Mouse (Mus musculus): ENCODE measurements around the gene Olfr382. TPM values are rescaled to one million over a fixed set of nuclear protein-coding genes. Genes with fewer than 3 reads are reported as not detected.
"Not testable (repeated sequence)": the region's sequence is repeated elsewhere in the genome, so short reads cannot be mapped to it uniquely, and the experiment has no call there.

Gene Olfr382
- polyA plus RNA-seq (2012; rRNA removed), result not detected in 2 replicates

DNA sequence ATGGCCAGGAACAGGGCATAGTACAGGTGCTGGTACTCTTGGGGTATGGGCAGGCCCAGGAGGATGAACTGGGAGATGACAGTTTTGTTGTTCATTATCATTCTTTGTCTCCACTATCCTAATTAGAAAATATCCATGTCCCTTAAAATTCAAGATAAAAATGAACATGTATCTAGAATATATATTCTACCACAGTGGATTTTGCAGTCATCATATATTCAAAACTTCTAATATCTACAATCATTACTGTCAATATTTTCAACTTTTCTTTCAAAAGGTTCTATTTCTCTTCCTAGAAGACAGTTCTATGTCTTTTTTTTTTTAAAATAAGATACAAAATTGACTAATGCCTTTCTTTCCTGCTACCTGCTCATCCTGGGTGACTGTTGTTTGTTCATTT, at the start of gene Olfr382:
Olfr382 (minus strand) TSS at position 101 of the 400 bp plus-strand sequence.
- Histone ChIP-seq H3K4me3 (replicated peaks; ENCODE audit: insufficient read depth, low read depth, low read length) (no peak within 1 kb of the TSS), H3K27ac (ENCODE audit: insufficient read depth, low read length) (no peak within 1 kb of the TSS), H3K27me3 (ENCODE audit: control insufficient read depth, insufficient read depth, low read length) (no peaks in the 10 kb centered on the region), H3K4me1 (ENCODE audit: control insufficient read depth, insufficient read depth, low read length) (no peaks in the 10 kb centered on the region)
- TF ChIP-seq CTCF (IDR thresholded peaks at IDR 0.05; ENCODE audit: borderline replicate concordance, insufficient read depth, low read depth, low read length) (no peak), POLR2A (IDR thresholded peaks at IDR 0.05; ENCODE audit: borderline replicate concordance, insufficient read depth, low read length) (no peak)
- DNase-seq, result no peak

DNA sequence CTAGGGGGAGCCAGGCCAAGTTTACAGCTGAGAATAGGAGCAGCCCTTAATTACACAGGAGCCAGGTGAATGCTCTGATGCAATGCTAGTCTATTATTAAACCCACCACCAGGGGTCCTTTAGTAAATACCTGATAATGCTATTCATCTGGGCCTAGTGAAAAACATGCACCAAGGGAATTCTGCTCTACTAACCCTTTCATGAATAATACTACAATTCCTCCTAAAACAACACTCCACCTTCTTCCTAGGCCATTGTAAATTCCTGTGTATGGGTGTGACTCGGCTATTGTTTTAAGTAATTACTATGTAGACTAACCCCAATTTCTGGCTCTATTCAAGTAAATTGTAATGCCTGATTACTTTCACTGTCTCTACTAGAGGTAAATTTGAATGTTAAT, 12.0 kb upstream of the Olfr382 start:
- not testable (repeated sequence) for DNase-seq; H3K4me3 ChIP-seq (replicated peaks; ENCODE audit: insufficient read depth, low read depth, low read length); H3K27ac ChIP-seq (ENCODE audit: insufficient read depth, low read length); H3K27me3 ChIP-seq (ENCODE audit: control insufficient read depth, insufficient read depth, low read length); H3K4me1 ChIP-seq (ENCODE audit: control insufficient read depth, insufficient read depth, low read length)
- 86% methylated on average over 1 of the region's 1 CpGs for WGBS

DNA sequence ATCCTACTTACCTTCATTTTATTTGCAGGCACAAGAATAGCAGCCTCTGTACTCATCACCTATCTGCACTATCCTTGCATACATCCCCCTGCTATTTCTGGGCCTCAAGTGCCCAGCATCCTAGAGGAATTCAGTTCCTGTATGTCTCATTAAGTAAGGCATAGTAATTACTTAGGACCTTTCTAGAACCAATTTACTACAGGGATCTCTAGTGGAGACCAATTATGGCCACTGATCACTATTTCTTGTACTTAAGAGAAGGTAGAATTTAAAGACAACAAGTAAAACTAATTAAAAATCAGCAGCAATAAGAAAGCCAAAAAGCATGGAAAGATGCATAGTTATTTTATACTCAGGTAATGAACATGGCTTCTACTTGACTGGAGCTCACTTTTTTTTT, 25.5 kb downstream of the Olfr382 start, which contains the start of gene Olfr381:
Olfr381 (minus strand) TSS at position 101 of the 400 bp plus-strand sequence.
- TF ChIP-seq POLR2A (IDR thresholded peaks at IDR 0.05; ENCODE audit: borderline replicate concordance, insufficient read depth, low read length) (no peak), CTCF (IDR thresholded peaks at IDR 0.05; ENCODE audit: borderline replicate concordance, insufficient read depth, low read depth, low read length) (no peak)
- H3K4me3 ChIP-seq (replicated peaks; ENCODE audit: insufficient read depth, low read depth, low read length), result no peak within 1 kb of the TSS
- no peak for DNase-seq
- H3K27me3 ChIP-seq (ENCODE audit: control insufficient read depth, insufficient read depth, low read length), result no peaks in the 10 kb centered on the region
- H3K27ac ChIP-seq (ENCODE audit: insufficient read depth, low read length), result no peak within 1 kb of the TSS
- no peaks in the 10 kb centered on the region for H3K4me1 ChIP-seq (ENCODE audit: control insufficient read depth, insufficient read depth, low read length)

Other genes starting within 250 kb of the Olfr382 start
- gene Trpv3, start 249.8 kb downstream of the Olfr382 start, polyA plus RNA-seq (2012; rRNA removed), result 0.19 and 0.46 TPM in 2 replicates
- 44.8 and 57.9 TPM in 2 replicates for gene Aspa, start 187.6 kb downstream of the Olfr382 start, polyA plus RNA-seq (2012; rRNA removed)
- gene Gm49340, start 187.5 kb downstream of the Olfr382 start, polyA plus RNA-seq (2012; rRNA removed), result not detected in 2 replicates
- 0.08 and 0.22 TPM in 2 replicates for gene Spata22, start 187.5 kb downstream of the Olfr382 start, polyA plus RNA-seq (2012; rRNA removed)
- not detected in 2 replicates for gene Olfr20, start 166.4 kb downstream of the Olfr382 start, polyA plus RNA-seq (2012; rRNA removed)
- gene Olfr376, start 146.0 kb downstream of the Olfr382 start, polyA plus RNA-seq (2012; rRNA removed), result not detected in 2 replicates
- gene Olfr1, start 117.6 kb downstream of the Olfr382 start, polyA plus RNA-seq (2012; rRNA removed), result not detected in 2 replicates
- not detected in 2 replicates for gene Olfr378, start 88.7 kb downstream of the Olfr382 start, polyA plus RNA-seq (2012; rRNA removed)
- not detected in 2 replicates for gene Olfr380, start 59.7 kb downstream of the Olfr382 start, polyA plus RNA-seq (2012; rRNA removed)
- not detected in 2 replicates for gene Olfr381, start 25.6 kb downstream of the Olfr382 start, polyA plus RNA-seq (2012; rRNA removed)
- gene Olfr385, start 75.8 kb upstream of the Olfr382 start, polyA plus RNA-seq (2012; rRNA removed), result not detected in 2 replicates
- not detected in 2 replicates for gene Olfr384, start 81.4 kb upstream of the Olfr382 start, polyA plus RNA-seq (2012; rRNA removed)
- gene Zfp735, start 171.6 kb upstream of the Olfr382 start, polyA plus RNA-seq (2012; rRNA removed), result not detected in 2 replicates

Measured in cerebellum, adult 2 months (tissue).